ENCODE assay signal across 8 mouse cellular contexts in genomic region chr11:3913316-3914108, GRCm38 (mm10). TPM values are rescaled to one million over a fixed set of nuclear protein-coding genes. Genes with fewer than 3 reads are reported as not detected.
DNase-seq lines count a peak whose midpoint lies in the region; ATAC-seq lines count a peak whose summit lies in the region.

No protein-coding gene starts in this region.

- H3K9me3 ChIP-seq in hindbrain, embryonic 13.5 days: no peaks in the 10 kb centered on the region

- peak overlapping the region; percentile 81 for H3K9ac ChIP-seq in hindbrain, embryonic 13.5 days

- peak overlapping the region; percentile 77 for H3K27ac ChIP-seq in hindbrain, embryonic 13.5 days

- 0 out of 2 replicates have a peak, but pooled peaks cover 5% of the 10 kb centered on the region for H3K27me3 ChIP-seq in hindbrain, embryonic 13.5 days

- peak; percentile 75 for DNase-seq in T-cell, adult 2 months (ENCODE audit: low spot score)
- DNase-seq in cerebellum, postnatal 25 days: peak; percentile 93 to 95
- DNase-seq in frontal cortex, postnatal 25 days (ENCODE audit: low spot score in 2 of 2): peak; percentile 84
- DNase-seq in layer of hippocampus, postnatal 36 days: peak; percentile 94
- DNase-seq in lung, postnatal 25 days (ENCODE audit: low spot score): peak; percentile 96
- peak; percentile 76 for DNase-seq in retina, adult 2 months (ENCODE audit: low read depth, low spot score)
- DNase-seq in thymus, postnatal 25 days: peak; percentile 87

- peak overlapping the region; percentile 89 for H3K4me2 ChIP-seq in hindbrain, embryonic 13.5 days

- no peaks in the 10 kb centered on the region for H3K36me3 ChIP-seq in hindbrain, embryonic 13.5 days

- peaks cover 53% of the 10 kb centered on the region for H3K4me1 ChIP-seq in hindbrain, embryonic 13.5 days (replicated peaks)

- ATAC-seq in hindbrain, embryonic 13.5 days (ENCODE audit: low FRiP score): peak; percentile 82

- peak overlapping the region; percentile 62 for H3K4me3 ChIP-seq in hindbrain, embryonic 13.5 days

- WGBS in hindbrain, embryonic 13.5 days: under 1% methylated on average over 65 of the region's 65 CpGs

RNA-seq across cellular contexts. Expression of gene Slc35e4, which starts 1.0 kb away (rescaled TPM):
- 11.1 and 11.4 TPM in 2 replicates for polyA plus RNA-seq in hindbrain, embryonic 13.5 days (2015; fragmentation: Nextera tagmentation; extraction: Ambion mirVana)
- total RNA-seq in layer of hippocampus, postnatal 36 days (2021): 10 to 100 TPM; 16.1 to 17.1 TPM

RNA-seq across cellular contexts. Expression of gene Tcn2, which starts 18.4 kb away (rescaled TPM):
- 28.4 and 28.5 TPM in 2 replicates for polyA plus RNA-seq in hindbrain, embryonic 13.5 days (2015; fragmentation: Nextera tagmentation; extraction: Ambion mirVana)
- total RNA-seq in layer of hippocampus, postnatal 36 days (2021): 10 to 100 TPM; 14.5 to 18.3 TPM

RNA-seq across cellular contexts. Expression of gene Dusp18, which starts 18.5 kb away (rescaled TPM):
- 33.8 and 35.2 TPM in 2 replicates for polyA plus RNA-seq in hindbrain, embryonic 13.5 days (2015; fragmentation: Nextera tagmentation; extraction: Ambion mirVana)
- total RNA-seq in layer of hippocampus, postnatal 36 days (2021): 10 to 100 TPM; 24.1 to 26.7 TPM

RNA-seq across cellular contexts. Expression of gene 4921536K21Rik, which starts 18.6 kb away (rescaled TPM):
- 0.47 and 0.84 TPM in 2 replicates for polyA plus RNA-seq in hindbrain, embryonic 13.5 days (2015; fragmentation: Nextera tagmentation; extraction: Ambion mirVana)
- total RNA-seq in layer of hippocampus, postnatal 36 days (2021): under 1 TPM; 0.55 to 0.56 TPM

RNA-seq across cellular contexts. Expression of gene Osbp2, which starts 49.8 kb away (rescaled TPM):
- 14.5 and 17.4 TPM in 2 replicates for polyA plus RNA-seq in hindbrain, embryonic 13.5 days (2015; fragmentation: Nextera tagmentation; extraction: Ambion mirVana)
- 10 to 100 TPM; 75.7 to 80.7 TPM for total RNA-seq in layer of hippocampus, postnatal 36 days (2021)

Comparison
In these comparisons a context has a peak if more than half of its experiments do, and no peak if none do; other contexts are left out.
1. Peak in every context shown above with its lines: DNase-seq, ATAC-seq, H3K4me3 ChIP-seq and H3K27ac ChIP-seq.